In genomic region chrX:20273854-20274253, GRCm38 (mm10) we compare ENCODE assay signal across 26 mouse cellular contexts. TPM values are rescaled to one million over a fixed set of nuclear protein-coding genes. Genes with fewer than 3 reads are reported as not detected.
DNase-seq lines count a peak whose midpoint lies in the region; ATAC-seq and TF ChIP-seq lines count a peak whose summit lies in the region.
"Had no signal": no experiment of that assay in that cellular context is flagged by ENCODE, and none has a peak within 500 bp of the region (broad histone marks: within the 10 kb centered on the region; RNA-seq: fewer than 3 reads in every experiment).

No protein-coding gene starts in this region.

- H3K27ac ChIP-seq in heart, embryonic 12.5 days (ENCODE audit: poor library complexity, severe bottlenecking): no peak overlapping the region
- H3K27ac ChIP-seq in heart, adult 2 months: no peak overlapping the region
- H3K27ac ChIP-seq: embryonic facial prominence, embryonic 13.5 days; embryonic facial prominence, embryonic 15.5 days; forebrain, embryonic 10.5 days; forebrain, embryonic 13.5 days; forebrain, embryonic 15.5 days had no signal

- ATAC-seq in common myeloid progenitor, adult 5-6 weeks (replicated peaks; ENCODE audit: low read depth, poor library complexity, severe bottlenecking): peak; percentile 63; the same call in 1 of the 2 replicates
- peak; percentile 20 for ATAC-seq in inflammation-experienced regulatory T-cells, adult 6 months
- peak; percentile 64; the same call in 1 of the 2 replicates for ATAC-seq in neutrophil, adult 5-6 weeks (ENCODE audit: extremely low read depth, insufficient number of reproducible peaks, low FRiP score, poor library complexity, severe bottlenecking)
- no peak for ATAC-seq in heart, embryonic 12.5 days (ENCODE audit: insufficient number of reproducible peaks, low FRiP score)
- ATAC-seq: activated CD4-positive, CD25-positive, alpha-beta regulatory T cell, adult 4 months; forebrain, embryonic 13.5 days; forebrain, embryonic 15.5 days; forebrain, postnatal 0 days; Patski had no signal

- TF ChIP-seq CTCF in heart, adult 2 months (IDR thresholded peaks at IDR 0.05): no peak

- H3K4me2 ChIP-seq in heart, embryonic 12.5 days: no peak overlapping the region
- H3K4me2 ChIP-seq: embryonic facial prominence, embryonic 13.5 days; embryonic facial prominence, embryonic 15.5 days; forebrain, embryonic 13.5 days; forebrain, embryonic 15.5 days had no signal

- H3K79me2 ChIP-seq in heart, adult 2 months (replicated peaks; ENCODE audit: control insufficient read depth, insufficient read depth, low read length): no peaks in the 10 kb centered on the region

- no peaks in the 10 kb centered on the region for H3K36me3 ChIP-seq in heart, embryonic 12.5 days
- H3K36me3 ChIP-seq in heart, adult 2 months (ENCODE audit: control insufficient read depth, insufficient read depth, low read length): no peaks in the 10 kb centered on the region
- H3K36me3 ChIP-seq: embryonic facial prominence, embryonic 13.5 days; embryonic facial prominence, embryonic 15.5 days; forebrain, embryonic 10.5 days; forebrain, embryonic 15.5 days had no signal

- H3K9ac ChIP-seq in heart, embryonic 12.5 days: no peak overlapping the region
- H3K9ac ChIP-seq in heart, adult 2 months (ENCODE audit: low read depth, low read length): no peak overlapping the region
- H3K9ac ChIP-seq: embryonic facial prominence, embryonic 13.5 days; embryonic facial prominence, embryonic 15.5 days; forebrain, embryonic 13.5 days; forebrain, embryonic 15.5 days; forebrain, postnatal 0 days had no signal

- no peak for TF ChIP-seq POLR2A in heart, adult 2 months (IDR thresholded peaks at IDR 0.05; ENCODE audit: insufficient read depth, low read depth, low read length)

- peak; percentile 47 for DNase-seq in A20 (ENCODE audit: low read depth, low spot score)
- DNase-seq in urinary bladder, postnatal 14 days (ENCODE audit: low spot score): no peak
- DNase-seq in heart, adult 2 months: no peak
- DNase-seq in gastrocnemius, adult 18-20 months (ENCODE audit: low spot score): no peak
- DNase-seq: adrenal gland, adult 8-10 months; adrenal gland, postnatal 14 days; adrenal gland, postnatal 36 days; cerebellum, adult 11-12 months; cerebellum, adult 2 months; cerebellum, adult 9-10 months; cerebellum, postnatal 10 days; cerebellum, postnatal 25 days; embryo, embryonic 11 days; forebrain, postnatal 0 days had no signal

- no peak for TF ChIP-seq EP300 in heart, adult 2 months (IDR thresholded peaks at IDR 0.05; ENCODE audit: insufficient read depth, low read depth, low read length)

- no peaks in the 10 kb centered on the region for H3K27me3 ChIP-seq in heart, embryonic 12.5 days (replicated peaks)
- H3K27me3 ChIP-seq in heart, adult 2 months (ENCODE audit: control insufficient read depth, insufficient read depth, low read length): no peaks in the 10 kb centered on the region
- H3K27me3 ChIP-seq: embryonic facial prominence, embryonic 13.5 days; embryonic facial prominence, embryonic 15.5 days; forebrain, embryonic 13.5 days; forebrain, embryonic 15.5 days had no signal

- H3K9me3 ChIP-seq in heart, embryonic 12.5 days (replicated peaks): no peaks in the 10 kb centered on the region
- H3K9me3 ChIP-seq: embryonic facial prominence, embryonic 13.5 days; embryonic facial prominence, embryonic 15.5 days; forebrain, embryonic 10.5 days; forebrain, embryonic 13.5 days; forebrain, embryonic 15.5 days had no signal

- H3K4me3 ChIP-seq in heart, embryonic 12.5 days: no peak overlapping the region
- no peak overlapping the region for H3K4me3 ChIP-seq in heart, adult 2 months
- H3K4me3 ChIP-seq: embryonic facial prominence, embryonic 13.5 days; embryonic facial prominence, embryonic 15.5 days; erythroblast, embryonic 14.5 days; forebrain, embryonic 10.5 days; forebrain, embryonic 13.5 days; forebrain, embryonic 15.5 days had no signal

- no peaks in the 10 kb centered on the region for H3K4me1 ChIP-seq in heart, embryonic 12.5 days (replicated peaks)
- no peaks in the 10 kb centered on the region for H3K4me1 ChIP-seq in heart, adult 2 months (ENCODE audit: control insufficient read depth, insufficient read depth, low read length)
- H3K4me1 ChIP-seq: embryonic facial prominence, embryonic 13.5 days; embryonic facial prominence, embryonic 15.5 days; forebrain, embryonic 10.5 days; forebrain, embryonic 13.5 days; forebrain, embryonic 15.5 days had no signal

- intact Hi-C loops in heart, adult 2 months (cut with DNase I): no loop called here

RNA-seq across cellular contexts. Expression of gene Slc9a7, which starts 17.8 kb away (rescaled TPM):
- 9.2 and 10.4 TPM in 2 replicates for total RNA-seq in common myeloid progenitor, adult 5-6 weeks (2017)
- 1 to 10 TPM; 5.9 to 7.0 (median 6.2) TPM for polyA plus RNA-seq in inflammation-experienced regulatory T-cells, adult 6 months (2017; shearing (Covaris generic))
- total RNA-seq in neutrophil, adult 5-6 weeks (2017): 101 and 109 TPM in 2 replicates
- polyA plus RNA-seq in heart, embryonic 12.5 days (2016; fragmentation: Nextera tagmentation; extraction: Ambion mirVana): 6.1 and 7.9 TPM in 2 replicates
- total RNA-seq in heart, adult 2 months (2021): 1 to 10 TPM; 3.8 to 4.8 TPM
- polyA plus RNA-seq in heart, adult 2 months (2012; rRNA removed): 2.1 and 2.8 TPM in 2 replicates
- total RNA-seq in gastrocnemius, adult 18-20 months (2021): 1 to 10 TPM; 9.0 to 9.1 TPM
- polyA plus RNA-seq: erythroblast, embryonic 14.5 days had no signal
